Mouse (Mus musculus): Measurements from ENCODE around the gene Cst10. TPM values are rescaled to one million over a fixed set of nuclear protein-coding genes. Genes with fewer than 3 reads are reported as not detected.

Cst10 gene
- total RNA-seq (2021) = not detected
- not detected in 2 replicates for polyA plus RNA-seq (2012; rRNA removed)
- long read RNA-seq = 0 reads

DNA sequence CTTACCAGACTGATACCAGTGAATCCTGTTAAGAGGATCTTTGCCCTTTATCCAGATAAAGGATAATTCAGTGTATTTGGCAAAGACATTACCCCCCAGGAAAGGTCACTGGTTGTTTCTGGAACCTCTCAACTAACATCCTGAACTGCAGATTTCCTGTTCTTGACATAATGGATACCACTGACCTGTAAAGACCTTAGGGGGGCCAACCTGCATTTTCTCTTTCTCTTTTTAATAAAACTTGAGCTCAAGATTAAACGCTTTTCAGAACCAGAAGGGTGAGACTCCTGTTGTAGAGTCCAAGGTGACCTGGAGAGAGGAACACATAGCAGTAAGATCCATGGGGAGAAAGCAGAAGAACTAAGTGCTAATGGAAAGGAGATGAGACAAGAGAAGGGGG is at the start of gene Cst10:
TSS of gene Cst10 (plus strand) at position 301 of the 400 bp plus-strand sequence.
- no peaks in the 10 kb centered on the region for H3K36me3 ChIP-seq (ENCODE audit: control insufficient read depth, insufficient read depth, low read length)
- no peak for DNase-seq
- TF ChIP-seq EP300 (IDR thresholded peaks at IDR 0.05; ENCODE audit: insufficient read depth, low read depth, low read length) (no peak), CTCF (IDR thresholded peaks at IDR 0.05) (no peak), POLR2A (IDR thresholded peaks at IDR 0.05; ENCODE audit: insufficient read depth, low read depth, low read length) (no peak)
- 57% methylated on average over 1 of the region's 1 CpGs for WGBS
- H3K4me1 ChIP-seq (ENCODE audit: control insufficient read depth, insufficient read depth, low read length) = no peaks in the 10 kb centered on the region
- no peak within 1 kb of the TSS for H3K9ac ChIP-seq (ENCODE audit: low read depth, low read length)
- no peaks in the 10 kb centered on the region for H3K27me3 ChIP-seq (ENCODE audit: control insufficient read depth, insufficient read depth, low read length)
- H3K79me2 ChIP-seq (replicated peaks; ENCODE audit: control insufficient read depth, insufficient read depth, low read length) = no peaks in the 10 kb centered on the region
- H3K27ac ChIP-seq = no peak within 1 kb of the TSS
- H3K4me3 ChIP-seq = no peak within 1 kb of the TSS
- intact Hi-C loops (cut with DNase I) = no loop called here

GRCm38 (mm10) chr2:149392951-149393350 is 11.9 kb upstream of the Cst10 start:
- Histone ChIP-seq H3K36me3 (ENCODE audit: control insufficient read depth, insufficient read depth, low read length) (no peaks in the 10 kb centered on the region), H3K4me3 (no peak overlapping the region), H3K79me2 (replicated peaks; ENCODE audit: control insufficient read depth, insufficient read depth, low read length) (no peaks in the 10 kb centered on the region), H3K9ac (ENCODE audit: low read depth, low read length) (no peak overlapping the region), H3K27ac (no peak overlapping the region), H3K27me3 (ENCODE audit: control insufficient read depth, insufficient read depth, low read length) (no peaks in the 10 kb centered on the region), H3K4me1 (ENCODE audit: control insufficient read depth, insufficient read depth, low read length) (no peaks in the 10 kb centered on the region)
- intact Hi-C loops (cut with DNase I) = no loop called here
- no peak for DNase-seq
- TF ChIP-seq POLR2A (IDR thresholded peaks at IDR 0.05; ENCODE audit: insufficient read depth, low read depth, low read length) (no peak), CTCF (IDR thresholded peaks at IDR 0.05) (no peak)
- WGBS = 50% methylated on average over 3 of the region's 3 CpGs

GRCm38 (mm10) chr2:149422564-149422963 is 17.7 kb downstream of the Cst10 start:
- WGBS = 25% methylated on average over 3 of the region's 4 CpGs
- Histone ChIP-seq H3K27ac (no peak overlapping the region), H3K4me1 (ENCODE audit: control insufficient read depth, insufficient read depth, low read length) (no peaks in the 10 kb centered on the region), H3K36me3 (ENCODE audit: control insufficient read depth, insufficient read depth, low read length) (no peaks in the 10 kb centered on the region), H3K79me2 (replicated peaks; ENCODE audit: control insufficient read depth, insufficient read depth, low read length) (no peaks in the 10 kb centered on the region), H3K4me3 (no peak overlapping the region), H3K27me3 (ENCODE audit: control insufficient read depth, insufficient read depth, low read length) (no peaks in the 10 kb centered on the region), H3K9ac (ENCODE audit: low read depth, low read length) (no peak overlapping the region)
- DNase-seq = no peak
- TF ChIP-seq CTCF (IDR thresholded peaks at IDR 0.05) = peak; percentile 49
- TF ChIP-seq POLR2A (IDR thresholded peaks at IDR 0.05; ENCODE audit: insufficient read depth, low read depth, low read length) = no peak
- intact Hi-C loops (cut with DNase I) = loop anchor here (2.0 kb wide), 1 partner anchor 672 kb away; no protein-coding TSS in a partner anchor
